Mouse (Mus musculus) c-Kit-positive CD71-negative TER-119-negative erythroid progenitor cells, embryonic 14.5 days (primary cell): Measurements from ENCODE around the gene Tom1l2.

ENCODE experiments used
- DNase-seq: peaks from one replicate; pipeline ENCODE4 v3.0.0-alpha.2; 2013; ENCODE audit warnings: low read depth

Tom1l2 gene

DNA sequence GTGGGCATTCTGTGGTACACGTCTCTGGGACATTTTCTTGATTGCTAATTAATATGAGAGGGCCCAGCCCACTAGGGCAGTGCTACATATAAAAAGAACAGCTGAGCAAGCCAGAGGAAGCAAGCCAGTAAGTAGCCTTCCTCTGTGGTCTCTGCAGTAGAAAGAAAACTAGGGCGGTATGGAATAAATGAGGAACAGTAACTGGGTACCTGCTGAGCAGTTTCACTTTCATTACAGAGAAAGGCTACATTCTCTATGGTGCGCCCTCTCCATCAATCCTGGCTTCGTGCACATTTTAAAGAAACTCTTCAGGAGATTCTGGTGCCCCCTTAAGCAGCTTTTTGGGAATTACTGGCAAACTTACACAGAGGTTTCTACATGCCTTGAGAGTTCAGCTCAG lies 47.1 kb downstream of the Tom1l2 start:
- no peak for DNase-seq

DNA sequence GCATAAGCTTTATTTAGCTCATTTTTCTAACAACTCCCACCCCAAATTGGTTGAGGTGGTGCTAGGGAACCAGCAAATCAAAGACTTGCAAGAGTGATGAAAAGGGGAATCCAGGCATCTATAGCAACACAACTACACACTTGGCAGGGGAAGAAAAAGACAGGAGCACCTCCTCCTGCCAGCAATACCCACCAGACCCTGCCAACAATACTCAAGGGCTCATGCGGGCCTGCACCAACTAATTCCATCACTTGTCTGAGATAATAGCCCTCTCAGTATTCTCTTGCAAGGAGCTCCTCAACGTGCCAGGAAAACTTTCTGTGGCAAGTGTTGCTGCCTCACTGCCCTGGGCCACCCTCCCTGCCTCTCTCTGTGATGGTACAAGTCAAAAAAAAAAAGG lies 49.2 kb downstream of the Tom1l2 start:
- DNase-seq: no peak

DNA sequence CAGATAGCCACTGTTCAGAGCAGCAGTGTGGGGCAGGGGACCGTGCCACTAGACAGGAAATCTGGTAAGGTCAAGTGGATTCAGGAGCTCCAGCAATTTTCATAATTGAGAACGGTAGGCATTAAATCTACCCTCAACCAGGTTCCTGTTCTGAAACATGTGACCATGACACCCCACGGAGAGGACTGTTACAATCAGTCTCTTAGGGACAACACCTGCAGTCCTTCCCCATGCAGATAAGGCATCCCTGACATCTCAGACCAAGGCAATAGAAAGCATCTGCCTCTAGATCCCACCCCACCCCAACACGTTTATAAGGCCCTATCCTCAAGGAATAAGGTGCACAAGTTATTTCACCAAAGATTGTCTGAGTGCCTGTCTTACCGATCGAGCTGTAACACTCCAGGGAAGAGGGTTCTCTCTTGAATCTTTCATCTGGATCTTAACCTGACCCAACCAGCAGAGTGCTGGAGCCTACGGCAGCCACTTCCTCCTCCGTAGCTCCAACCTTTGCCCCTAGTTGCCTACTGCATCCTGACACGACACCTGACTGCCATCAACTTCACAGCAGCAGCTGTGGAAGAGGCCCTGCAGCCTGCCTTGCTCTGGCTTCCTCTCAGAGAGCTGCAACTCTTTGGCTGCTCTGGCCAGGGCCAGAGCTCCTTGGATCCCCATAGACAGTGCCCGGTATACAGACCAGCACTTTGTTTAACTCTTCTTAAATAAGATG lies 50.2 kb downstream of the Tom1l2 start:
- DNase-seq: no peak

DNA sequence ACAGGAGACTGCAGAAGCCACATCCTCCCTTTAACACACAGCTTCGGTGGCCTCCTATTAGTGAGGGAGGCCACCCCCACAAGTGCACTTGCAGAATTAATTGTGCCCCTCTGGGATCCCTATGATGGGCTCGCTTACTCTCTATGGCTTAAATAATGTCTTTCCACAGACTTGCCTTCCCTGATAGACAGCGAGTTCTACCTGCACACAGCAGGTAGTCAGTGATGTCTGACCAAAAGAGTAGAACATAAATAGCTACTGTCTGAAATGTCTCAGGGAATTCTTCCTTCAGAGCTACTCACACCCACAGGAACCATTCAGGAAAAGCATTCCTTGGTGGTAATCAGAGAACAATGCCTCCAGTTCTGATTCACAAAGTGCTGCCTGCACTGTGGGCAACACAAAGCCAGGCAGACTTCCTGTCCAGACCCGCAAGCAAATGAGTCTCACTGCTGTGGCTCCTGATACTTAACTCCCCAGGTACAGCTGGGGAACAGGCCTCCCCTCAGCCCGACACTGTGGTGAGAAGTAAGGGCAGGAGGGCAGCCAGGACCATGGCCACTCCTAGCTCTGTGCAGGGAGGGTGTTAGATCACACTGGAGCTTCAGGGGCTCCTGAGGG lies 51.0 kb downstream of the Tom1l2 start:
- DNase-seq: no peak

DNA sequence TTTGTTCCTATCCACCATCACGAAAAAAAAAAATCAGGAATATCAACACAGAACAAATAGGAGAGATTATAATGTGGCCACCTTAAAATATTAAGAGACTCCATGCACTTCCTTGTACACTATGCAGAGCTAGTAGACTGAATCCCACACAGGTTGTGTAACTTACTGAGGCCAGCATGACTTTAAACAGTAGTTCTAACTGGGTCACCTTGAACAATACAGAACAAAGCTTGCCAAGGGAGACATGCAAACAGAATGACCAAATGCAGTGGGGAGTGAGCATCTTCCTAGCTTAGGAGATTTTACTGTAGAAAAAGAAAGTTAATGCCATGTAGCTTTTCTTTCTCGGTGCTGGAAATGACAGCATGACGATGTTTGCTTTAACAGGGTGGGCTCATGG lies 52.4 kb downstream of the Tom1l2 start:
- DNase-seq: no peak

DNA sequence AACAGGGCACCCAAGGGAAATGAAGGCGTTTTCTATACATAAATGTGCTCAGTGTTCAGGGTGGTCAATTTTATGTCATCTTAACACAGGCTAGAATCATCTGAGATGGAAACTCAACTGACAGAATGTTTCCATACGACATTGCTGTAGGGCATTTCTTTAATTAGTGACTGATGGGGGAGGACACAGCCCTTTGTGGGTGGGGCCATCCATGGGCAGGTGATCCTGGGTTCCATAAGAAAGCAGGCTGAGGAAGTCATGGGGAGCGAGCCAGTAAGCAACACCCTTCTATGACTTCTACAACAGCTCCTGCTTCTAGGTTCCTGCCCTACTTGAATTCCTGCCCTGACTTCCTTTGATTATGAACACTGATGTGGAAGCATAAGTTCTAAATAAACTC lies 54.9 kb downstream of the Tom1l2 start:
- DNase-seq: no peak

DNA sequence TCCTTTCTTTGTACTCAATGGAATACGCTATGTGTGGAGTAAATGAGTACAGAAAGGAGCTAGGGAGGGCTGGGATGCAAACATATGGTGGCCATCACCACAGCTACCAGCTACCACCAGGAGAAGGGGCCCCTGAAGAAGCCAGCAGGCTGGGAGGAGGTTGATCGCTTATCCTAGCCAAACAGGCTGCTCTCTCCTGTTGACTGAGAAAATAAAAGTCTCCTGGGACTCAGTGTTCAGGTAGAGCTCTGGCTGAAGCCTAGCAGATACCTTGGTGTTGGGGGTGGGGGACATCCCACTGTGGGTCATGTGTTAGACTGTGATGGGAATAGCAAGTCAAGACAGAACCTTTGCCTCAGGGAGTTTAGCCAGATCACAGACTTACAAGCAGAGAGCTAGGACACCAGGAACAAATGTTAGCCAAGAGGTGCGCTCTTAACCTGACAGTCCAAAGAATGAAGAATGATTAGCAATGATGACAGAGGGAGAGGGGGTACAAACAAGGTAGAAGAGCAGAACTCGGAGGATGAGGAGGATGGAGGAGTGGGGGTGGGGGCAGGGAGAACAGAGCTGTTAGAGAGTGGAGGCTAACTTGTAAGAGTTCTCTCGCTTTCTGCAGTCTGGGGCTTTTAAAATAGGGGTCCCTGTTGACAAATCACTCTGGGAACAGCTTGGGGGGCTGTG lies 57.9 kb downstream of the Tom1l2 start:
- DNase-seq: no peak

DNA sequence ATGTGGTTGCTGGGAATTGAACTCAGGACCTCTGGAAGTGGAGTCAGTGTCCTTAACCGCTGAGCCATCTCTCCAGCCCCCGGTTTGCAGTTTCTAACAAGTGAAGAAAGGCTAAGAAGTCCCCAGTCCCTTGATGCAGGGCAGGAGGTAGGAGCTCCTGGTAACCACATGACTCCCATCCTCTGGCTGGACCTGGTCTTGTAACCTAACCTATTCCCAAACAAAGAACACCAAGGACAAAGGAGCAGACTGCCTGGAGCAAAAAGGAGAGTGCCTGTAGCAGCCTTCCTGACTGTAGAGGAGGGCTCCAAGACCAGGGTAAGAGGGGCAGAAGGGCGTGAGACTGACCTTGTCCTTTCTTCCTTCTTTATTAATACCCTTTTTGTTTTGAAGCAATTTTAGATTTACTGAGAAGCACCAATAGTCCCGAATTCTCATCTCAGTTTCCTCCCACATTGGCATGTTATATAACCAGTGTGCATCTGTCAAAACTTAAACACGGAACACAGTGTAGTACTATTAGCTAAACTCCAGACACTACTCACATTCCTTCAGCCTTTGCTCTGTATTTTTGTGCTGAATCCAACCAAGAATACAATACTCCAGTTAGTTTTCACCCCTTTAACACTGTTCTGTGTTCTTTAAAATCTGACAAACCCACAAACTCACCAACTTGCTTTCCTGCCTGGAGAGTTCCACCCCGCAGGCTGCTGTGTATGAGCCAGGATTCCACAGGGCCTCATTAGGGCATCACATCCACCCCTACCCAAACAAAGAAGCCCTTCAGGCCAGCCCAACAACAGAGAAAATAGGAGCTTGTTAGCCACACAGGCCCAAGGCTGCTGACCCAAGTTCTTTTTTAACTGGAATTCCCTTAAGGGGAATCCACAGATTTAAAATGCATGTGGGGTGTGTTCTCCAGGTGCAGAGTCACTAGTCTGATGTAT lies 58.7 kb downstream of the Tom1l2 start:
- no peak for DNase-seq

DNA sequence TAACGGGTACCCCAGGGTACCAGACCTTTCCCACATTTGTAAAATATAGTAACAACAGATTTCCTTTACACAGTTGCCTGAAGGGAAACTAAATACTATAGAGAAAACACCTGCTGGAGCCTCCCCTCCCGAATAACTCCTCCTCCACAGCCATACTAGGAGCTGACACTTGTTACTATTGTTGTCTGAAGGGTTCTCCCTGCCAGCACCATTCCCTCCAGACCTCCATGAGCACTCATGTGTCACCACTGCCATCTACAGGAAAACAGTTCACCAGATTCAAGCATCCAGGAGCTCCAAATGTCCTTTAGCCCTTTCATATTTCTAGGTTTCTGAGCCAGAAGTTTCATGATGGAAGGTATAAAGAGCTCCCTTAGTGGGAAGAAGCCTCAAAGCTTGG lies 60.0 kb downstream of the Tom1l2 start:
- no peak for DNase-seq

DNA sequence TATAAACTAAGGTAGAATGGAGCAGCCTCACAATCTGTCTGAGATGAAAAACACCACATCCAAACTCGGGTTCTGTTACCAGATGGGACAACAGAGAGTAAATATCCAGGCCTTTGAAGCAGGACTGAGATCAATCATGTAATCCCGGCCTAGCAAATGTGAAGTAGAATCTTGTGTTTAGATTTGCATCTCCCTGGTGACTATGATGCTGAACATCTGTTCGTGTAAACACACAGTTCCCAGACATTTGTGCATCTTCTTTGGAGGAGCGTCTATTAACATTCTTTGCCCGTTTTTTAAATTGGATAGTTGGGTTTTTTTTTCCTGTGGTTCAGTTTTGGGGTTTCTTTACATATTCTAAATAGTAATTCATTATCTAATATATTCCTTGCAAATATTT lies 63.7 kb downstream of the Tom1l2 start:
- no peak for DNase-seq

DNA sequence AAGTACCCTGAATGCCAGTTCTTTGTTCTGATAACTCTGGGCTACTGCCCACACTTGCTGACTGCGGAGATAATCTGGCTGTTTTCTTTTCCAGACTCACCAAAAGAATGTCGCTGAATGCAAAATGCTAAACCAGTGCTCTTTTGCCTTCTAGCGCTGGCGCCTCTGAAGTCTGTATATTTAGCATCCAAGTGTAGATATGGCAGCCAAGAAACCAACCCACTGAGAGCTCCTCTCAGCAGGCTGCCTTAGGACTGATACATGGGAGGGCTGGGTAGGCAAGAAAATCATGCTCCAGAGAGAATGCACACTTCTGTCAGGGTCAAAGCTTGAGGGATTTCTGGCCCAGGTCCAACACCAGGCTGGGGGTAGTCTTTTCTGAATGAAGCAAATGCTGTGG lies 66.4 kb downstream of the Tom1l2 start:
- no peak for DNase-seq

DNA sequence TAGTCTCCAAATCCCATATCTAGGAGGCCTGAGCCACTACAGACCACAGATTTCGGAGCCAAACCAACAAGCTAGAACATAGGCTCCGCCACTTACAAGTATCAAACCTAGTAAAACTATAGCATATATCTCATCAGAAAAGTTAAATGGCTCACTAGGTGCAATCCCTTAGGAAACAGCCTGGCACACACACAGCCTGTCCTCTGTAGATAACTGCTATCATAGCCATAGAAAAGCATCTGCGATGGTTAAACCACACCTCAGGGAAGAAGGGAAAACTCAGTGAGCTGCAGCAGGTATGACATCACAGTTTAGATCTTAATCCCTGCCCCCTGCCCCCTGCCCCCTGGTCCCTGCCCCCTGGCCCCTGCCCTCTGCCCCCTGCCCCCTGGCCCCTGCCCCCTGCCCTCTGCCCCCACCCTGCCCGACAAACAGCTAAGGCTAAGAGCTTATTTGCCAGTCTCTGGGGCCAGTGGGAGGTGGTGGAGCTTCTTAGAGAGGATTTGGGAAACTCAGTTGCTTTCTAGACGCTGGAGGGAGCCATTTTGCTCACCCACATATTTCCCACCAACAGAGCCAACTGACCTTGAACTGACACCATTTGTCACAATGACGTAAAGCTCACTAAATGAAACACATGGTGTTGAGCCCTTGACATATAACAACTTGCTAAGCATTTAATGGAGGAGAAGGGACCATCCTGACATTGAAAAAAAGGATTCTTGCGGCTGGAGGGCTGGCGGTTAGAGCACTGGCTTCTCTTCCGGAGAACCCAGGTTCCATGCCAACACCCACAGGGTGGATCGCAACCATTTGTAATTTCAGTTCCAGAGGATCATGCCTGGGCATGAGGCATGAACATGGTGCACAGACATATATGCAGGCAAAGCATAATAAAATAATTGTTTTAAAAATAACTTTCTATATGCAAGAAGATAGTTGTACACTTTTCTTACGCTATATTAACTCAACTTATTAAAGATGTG lies 72.0 kb downstream of the Tom1l2 start:
- no peak for DNase-seq

DNA sequence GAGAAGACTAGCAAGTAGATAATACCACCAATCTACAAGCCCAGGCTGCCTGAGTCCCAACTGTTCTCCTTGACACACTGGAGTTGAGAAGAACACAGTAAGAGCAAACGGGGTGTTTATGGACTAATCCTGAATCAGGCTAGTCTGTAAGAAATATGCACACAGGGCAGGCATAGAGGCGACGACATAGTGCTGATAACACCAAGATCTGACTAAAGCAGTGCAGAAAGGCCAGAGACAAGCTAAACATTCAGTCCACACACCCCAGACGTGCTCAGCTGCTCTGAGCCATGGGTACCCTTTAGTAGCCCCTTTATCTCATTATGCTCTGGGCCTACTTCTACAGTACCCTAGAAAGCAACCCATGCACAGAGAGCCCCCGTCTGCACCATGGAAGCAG lies 73.2 kb downstream of the Tom1l2 start:
- no peak for DNase-seq

DNA sequence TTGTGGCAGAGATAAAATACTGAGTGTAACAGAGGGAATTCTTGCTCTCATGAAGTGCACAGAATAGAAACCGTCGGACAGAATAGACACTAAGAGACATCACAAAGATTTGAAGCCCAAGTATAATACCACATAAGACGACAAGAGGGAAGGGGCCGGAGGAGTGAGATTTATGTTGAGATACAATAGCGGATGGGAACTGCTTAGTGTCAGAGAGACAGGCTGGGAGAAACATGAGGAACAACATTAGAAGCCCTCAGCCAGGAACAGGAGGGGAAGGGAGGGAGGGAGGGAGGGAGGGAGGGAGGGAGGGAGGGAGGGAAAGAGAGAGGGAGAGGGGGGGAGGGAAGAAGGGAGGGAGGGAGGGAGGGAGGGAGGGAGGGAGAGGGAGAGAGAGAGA lies 74.9 kb downstream of the Tom1l2 start:
- DNase-seq: no peak

DNA sequence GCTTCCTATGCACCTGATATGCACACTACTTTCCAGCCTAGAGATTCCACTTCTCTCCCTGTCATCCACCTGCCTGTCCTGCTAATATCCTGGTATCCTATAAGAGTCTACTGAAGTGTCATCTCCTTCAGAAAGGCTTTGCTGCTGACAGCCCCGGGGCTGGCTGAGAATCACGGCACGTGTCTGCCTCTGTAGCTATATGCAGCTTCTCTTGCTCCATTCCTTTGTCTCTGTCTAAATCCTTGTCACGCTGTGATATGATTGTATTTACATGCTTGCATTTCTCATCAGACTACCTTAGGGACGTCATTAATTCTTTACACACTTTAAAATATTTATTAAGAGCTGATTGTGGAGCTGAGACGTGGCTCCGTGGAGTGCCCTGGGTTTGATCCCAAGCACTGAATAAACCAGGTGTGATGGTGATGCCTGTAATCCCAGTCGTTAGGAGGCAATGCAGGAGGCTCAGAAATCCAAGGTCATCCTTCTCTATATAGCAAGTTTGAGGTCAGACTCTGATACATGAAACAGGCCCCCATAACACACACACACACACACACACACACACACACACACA lies 75.5 kb downstream of the Tom1l2 start:
- DNase-seq: no peak

DNA sequence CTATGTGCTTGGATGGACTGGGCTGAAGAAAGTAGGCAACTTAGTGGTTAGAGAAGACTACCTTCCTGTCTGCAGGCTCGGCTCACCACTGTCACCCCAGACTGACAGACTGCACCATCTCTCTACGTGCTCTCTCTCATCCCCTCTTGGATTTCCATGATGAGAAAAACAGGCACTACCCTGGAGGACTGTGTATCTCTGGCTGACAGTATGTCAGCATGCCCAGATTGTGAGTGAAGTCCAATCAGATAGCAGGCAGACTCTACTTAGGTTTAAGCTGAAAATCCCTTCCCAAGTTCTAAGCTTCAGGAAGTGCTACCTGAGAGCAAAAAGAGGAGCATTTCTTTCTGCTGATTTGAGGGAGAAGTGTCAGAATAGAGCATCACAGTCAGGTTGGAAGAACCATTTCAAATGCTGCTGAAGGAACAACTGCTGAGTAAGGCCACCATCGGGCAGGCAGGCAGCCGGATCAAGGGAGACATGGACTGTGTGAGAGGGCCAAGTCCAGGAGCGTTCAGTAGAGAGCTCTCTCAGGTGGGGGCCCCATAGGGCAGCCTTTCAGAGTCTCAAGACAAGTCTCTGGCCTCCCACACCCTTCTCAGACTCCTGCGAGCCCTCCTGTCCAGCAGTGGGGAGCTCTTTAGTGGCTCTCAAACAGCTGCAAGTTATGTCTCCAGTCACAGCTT lies 76.2 kb downstream of the Tom1l2 start:
- no peak for DNase-seq

DNA sequence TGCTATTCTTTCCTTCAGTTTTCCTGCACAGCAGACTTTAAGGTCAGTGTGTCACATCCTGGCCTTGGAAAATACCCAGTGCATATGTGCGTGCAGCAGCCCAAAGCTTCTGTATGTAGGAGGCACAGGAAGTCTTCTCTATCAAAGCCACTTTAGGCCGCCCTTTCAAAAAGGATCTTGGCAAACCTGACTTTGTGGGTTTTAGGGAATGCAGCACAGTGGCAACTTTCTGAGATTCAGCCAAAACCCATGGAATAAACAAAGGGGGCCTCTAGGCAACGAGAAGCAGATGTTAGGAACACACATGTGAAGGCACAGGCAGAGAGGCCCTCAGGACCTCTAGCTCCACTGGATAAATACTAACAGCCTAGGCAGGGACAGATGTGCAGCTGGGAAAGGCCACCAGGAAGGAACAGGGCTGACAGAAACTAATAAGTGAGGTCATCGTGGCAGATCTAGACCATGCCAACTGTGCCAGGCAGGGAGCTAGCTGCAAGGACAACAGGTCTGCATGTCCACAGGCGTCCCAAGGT lies 79.4 kb downstream of the Tom1l2 start:
- no peak for DNase-seq

DNA sequence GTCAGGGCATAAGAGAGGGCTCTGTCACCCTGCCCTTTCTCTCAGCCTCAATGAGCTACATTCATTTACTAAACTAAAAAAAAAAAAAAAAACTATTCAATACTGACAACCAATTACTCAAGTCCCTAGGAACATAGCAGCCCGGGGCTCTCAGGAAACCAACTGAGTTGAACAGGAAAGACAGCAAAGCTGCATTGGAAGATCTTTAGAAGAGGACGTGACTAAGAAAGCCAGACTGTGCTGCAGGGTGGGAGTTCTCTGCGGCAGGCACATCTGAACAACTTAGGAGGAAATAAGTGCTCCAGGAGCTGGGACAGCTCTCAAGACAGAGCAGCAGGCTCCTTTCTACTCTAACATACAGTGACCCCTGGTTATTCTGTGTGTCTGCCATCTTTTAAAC lies 84.1 kb downstream of the Tom1l2 start:
- DNase-seq: peak; percentile 17

DNA sequence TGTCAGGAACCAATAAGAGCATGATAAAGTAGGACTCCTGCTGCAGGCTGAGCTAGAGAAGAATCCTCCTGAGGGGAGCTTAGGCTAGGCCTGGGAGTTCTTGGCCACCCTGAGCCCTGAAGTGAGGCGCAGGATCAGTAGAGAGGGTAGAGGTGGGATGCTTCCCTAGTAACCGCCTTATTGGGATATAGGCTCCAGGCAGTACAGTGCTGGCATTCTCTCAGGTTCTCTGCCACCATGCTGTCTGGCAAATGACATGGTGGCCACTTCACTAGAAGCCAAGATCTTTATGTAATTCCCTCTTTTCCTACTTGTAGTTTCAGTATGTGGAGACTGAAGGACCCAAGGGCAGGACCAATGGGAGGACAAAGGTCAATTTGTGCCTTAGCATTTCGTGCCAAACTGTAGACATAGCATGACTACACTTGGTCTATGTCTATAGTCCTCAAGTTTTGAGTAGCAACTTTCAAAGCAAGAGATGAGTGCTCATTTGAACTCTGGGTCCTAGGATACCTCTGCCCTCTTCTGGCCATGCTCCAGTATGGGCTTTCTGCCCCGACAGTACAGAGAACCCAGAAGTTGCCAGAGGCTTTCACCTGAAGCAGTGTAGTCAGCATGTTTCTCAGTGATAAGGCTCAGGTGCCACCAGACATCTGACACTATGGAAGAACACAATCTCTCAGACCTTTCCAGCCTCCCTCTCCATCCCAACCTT lies 87.3 kb downstream of the Tom1l2 start:
- no peak for DNase-seq
